Mouse (Mus musculus) liver, embryonic 12.5 days (tissue): ENCODE data around the gene Cdkn1a. TPM values are rescaled to one million over a fixed set of nuclear protein-coding genes. Genes with fewer than 3 reads are reported as not detected.
A peak's percentile ranks its signal among the peaks of the same experiment; 100 is the strongest.

Experiments used
- ATAC-seq: fragments of 200-750 bp; cut with Nextera tagmentation; 2 replicates; pipeline ENCODE4 v1.8.0; 2017; ENCODE audit warnings: moderate number of reproducible peaks, mild to moderate bottlenecking, moderate library complexity
- H3K27ac ChIP-seq: fragments of 300-500 bp; sonication (generic); 2 replicates; pipeline ENCODE4 v1.5.1; 2016; ENCODE audit warnings: mild to moderate bottlenecking
- H3K27me3 ChIP-seq: fragments of 300-500 bp; sonication (generic); replicated peaks from 2 replicates; pipeline ENCODE4 v1.6.1; 2016; ENCODE audit warnings: mild to moderate bottlenecking, moderate library complexity
- H3K36me3 ChIP-seq: fragments of 300-500 bp; sonication (generic); 2 replicates; pipeline ENCODE4 v1.6.1; 2016; ENCODE audit warnings: mild to moderate bottlenecking, moderate library complexity
- H3K4me1 ChIP-seq: fragments of 300-500 bp; sonication (generic); 2 replicates; pipeline ENCODE4 v1.6.1; 2016
- H3K4me2 ChIP-seq: fragments of 300-500 bp; sonication (generic); 2 replicates; pipeline ENCODE4 v1.6.1; 2016; ENCODE audit warnings: mild to moderate bottlenecking, moderate library complexity
- H3K4me3 ChIP-seq: fragments of 300-500 bp; sonication (generic); 2 replicates; pipeline ENCODE4 v1.5.1; 2016; ENCODE audit warnings: mild to moderate bottlenecking, moderate library complexity
- H3K9ac ChIP-seq: fragments of 300-500 bp; sonication (generic); 2 replicates; pipeline ENCODE4 v1.6.1; 2016; ENCODE audit warnings: mild to moderate bottlenecking, moderate library complexity
- H3K9me3 ChIP-seq: fragments of 300-500 bp; sonication (generic); replicated peaks from 2 replicates; pipeline ENCODE4 v1.6.1; 2016; ENCODE audit warnings: mild to moderate bottlenecking, moderate library complexity
- WGBS: fragments of 180-500 bp; shearing (Covaris S2); methylation state at CpG from one replicate; pipeline ENCODE4 v1.1.7; 2016; ENCODE audit not compliant: insufficient replicate concordance; 5-methylcytosine and 5-hydroxymethylcytosine counted together
- polyA plus RNA-seq: library from polyadenylated mRNA; unstranded; fragments of >200 nt; fragmentation: Nextera tagmentation; extraction: Ambion mirVana; gene quantifications from 2 replicates; pipeline ENCODE4 v1.2.1, GENCODE M21; 2016

Gene Cdkn1a
- polyA plus RNA-seq, 1 experiment from 2014 or later = 8.3 TPM

- Histone ChIP-seq H3K4me1 (0 out of 2 replicates have a peak, but pooled peaks cover 3% of the 10 kb centered on the region), H3K27me3 (peaks cover 55% of the 10 kb centered on the region), H3K27ac (no peak overlapping the region), H3K4me3 (no peak overlapping the region), H3K9ac (no peak overlapping the region), H3K4me2 (no peak overlapping the region), H3K9me3 (no peaks in the 10 kb centered on the region), H3K36me3 (no peaks in the 10 kb centered on the region)
- WGBS = 43% methylated on average over 5 of the region's 5 CpGs
- ATAC-seq = no peak
Measured at GRCm38 (mm10) chr17:29073313-29073712, 17.5 kb upstream of the Cdkn1a start.

DNA sequence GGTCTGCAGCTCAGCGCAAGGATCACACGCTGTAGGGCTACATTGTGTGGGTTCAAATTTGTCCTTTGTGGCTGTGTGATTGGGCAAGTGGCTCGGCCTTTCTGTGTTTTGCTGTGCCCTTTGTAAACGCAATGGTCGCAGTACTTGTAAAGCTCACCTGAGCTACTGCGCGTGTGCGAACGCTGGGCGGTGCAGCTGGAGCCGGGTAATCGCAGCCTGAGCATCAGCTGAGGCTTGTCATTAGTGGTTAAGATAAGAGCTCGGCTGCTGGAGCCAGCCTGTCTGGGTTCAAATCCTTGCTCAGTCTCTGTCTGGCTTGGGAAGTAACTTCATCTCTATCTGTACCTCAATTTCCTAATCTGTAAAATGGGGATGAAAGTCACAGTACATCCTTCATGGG is 16.7 kb upstream of the Cdkn1a start:
- Histone ChIP-seq H3K9ac (no peak overlapping the region), H3K36me3 (no peaks in the 10 kb centered on the region), H3K4me2 (no peak overlapping the region), H3K4me3 (no peak overlapping the region), H3K4me1 (peaks cover 7% of the 10 kb centered on the region), H3K27ac (no peak overlapping the region), H3K27me3 (peaks cover 63% of the 10 kb centered on the region), H3K9me3 (no peaks in the 10 kb centered on the region)
- WGBS = 48% methylated on average over 13 of the region's 13 CpGs
- ATAC-seq = no peak

DNA sequence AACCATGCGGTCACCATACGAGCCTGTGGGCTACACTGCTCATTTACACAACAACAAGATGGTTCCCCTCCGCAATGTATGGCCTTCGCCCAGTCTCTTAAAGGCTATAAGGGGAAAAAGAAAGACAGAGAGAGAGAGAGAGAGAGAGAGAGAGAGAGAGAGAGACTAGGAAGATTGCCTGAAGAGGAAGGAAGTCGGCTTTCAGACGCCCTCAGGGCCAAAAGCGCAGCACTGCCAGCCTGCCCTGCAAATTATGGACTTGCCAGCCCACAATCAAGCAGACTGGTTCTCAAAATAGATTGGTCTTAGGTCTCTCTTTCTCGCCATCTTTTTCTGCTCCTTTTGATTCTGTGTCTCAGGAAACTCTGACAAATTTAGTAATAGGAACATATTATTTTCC is 14.5 kb upstream of the Cdkn1a start:
- H3K4me1 ChIP-seq = peaks cover 23% of the 10 kb centered on the region

GRCm38 (mm10) chr17:29077786-29078509 is 12.8 kb upstream of the Cdkn1a start:
- WGBS = 15% methylated on average over 14 of the region's 14 CpGs
- H3K27me3 ChIP-seq = peaks cover 87% of the 10 kb centered on the region
- no peak overlapping the region for H3K27ac ChIP-seq

More for the DNA sequence above, 14.5 kb upstream of the Cdkn1a start:
- Histone ChIP-seq H3K4me3 (no peak overlapping the region), H3K9me3 (no peaks in the 10 kb centered on the region), H3K27ac (no peak overlapping the region), H3K9ac (no peak overlapping the region), H3K27me3 (peaks cover 83% of the 10 kb centered on the region), H3K36me3 (no peaks in the 10 kb centered on the region), H3K4me2 (no peak overlapping the region)
- ATAC-seq = no peak
- 51% methylated on average over 8 of the region's 8 CpGs for WGBS

DNA sequence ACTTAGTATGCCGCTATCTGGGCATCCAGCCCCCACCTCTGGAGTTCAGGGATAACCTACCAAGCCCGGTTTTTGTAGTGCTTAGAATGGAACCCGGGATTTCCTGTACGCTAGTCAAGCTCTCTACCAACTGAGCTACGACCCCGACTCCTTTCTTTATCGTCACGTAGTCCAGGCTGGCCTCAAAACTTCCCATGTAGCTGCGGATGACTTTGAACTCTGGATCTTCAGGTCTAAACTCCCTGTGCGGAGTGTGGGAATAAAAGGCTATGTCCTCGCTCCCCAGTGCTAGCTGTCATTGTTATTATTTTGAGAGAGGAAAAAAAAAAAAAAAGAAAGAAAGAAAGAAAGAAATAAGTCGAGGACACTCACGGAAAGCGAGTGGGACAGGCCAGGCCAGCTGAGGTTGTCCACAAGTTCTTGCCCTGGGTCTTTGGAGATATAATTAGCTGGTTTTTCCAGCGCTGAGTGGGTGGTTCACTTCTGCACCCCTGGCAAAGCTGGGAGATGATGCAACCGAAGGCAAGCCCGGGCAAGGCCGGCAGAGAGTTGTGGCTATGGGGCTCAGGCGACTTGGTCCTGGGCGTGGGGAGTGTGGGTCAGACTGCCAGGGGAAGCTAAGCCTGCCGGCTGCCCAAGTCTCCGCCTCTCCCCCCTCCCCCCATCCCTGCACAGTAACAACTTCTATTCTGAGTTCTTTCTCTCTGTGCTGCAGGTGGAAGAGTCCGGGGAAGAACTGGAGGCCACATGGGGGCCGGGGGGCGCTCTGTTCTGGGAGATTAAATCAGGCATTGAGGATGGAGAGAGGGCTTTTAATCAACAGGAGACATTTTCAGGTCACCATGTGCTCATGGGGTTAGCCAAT is 12.0 kb upstream of the Cdkn1a start:
- Histone ChIP-seq H3K4me3 (peak overlapping the region; percentile 35), H3K4me1 (peaks cover 35% of the 10 kb centered on the region), H3K9me3 (no peaks in the 10 kb centered on the region), H3K36me3 (no peaks in the 10 kb centered on the region), H3K27me3 (peaks cover 79% of the 10 kb centered on the region), H3K27ac (no peak overlapping the region), H3K9ac (no peak overlapping the region), H3K4me2 (peak overlapping the region; percentile 54)
- ATAC-seq = no peak
- 6% methylated on average over 25 of the region's 25 CpGs for WGBS

More at GRCm38 (mm10) chr17:29077786-29078509, 12.8 kb upstream of the Cdkn1a start:
- H3K4me2 ChIP-seq = peak overlapping the region; percentile 54
- H3K4me3 ChIP-seq = peak overlapping the region; percentile 35
- H3K9ac ChIP-seq = no peak overlapping the region
- H3K4me1 ChIP-seq = peaks cover 35% of the 10 kb centered on the region
- H3K9me3 ChIP-seq = no peaks in the 10 kb centered on the region
- no peaks in the 10 kb centered on the region for H3K36me3 ChIP-seq
- ATAC-seq = no peak

DNA sequence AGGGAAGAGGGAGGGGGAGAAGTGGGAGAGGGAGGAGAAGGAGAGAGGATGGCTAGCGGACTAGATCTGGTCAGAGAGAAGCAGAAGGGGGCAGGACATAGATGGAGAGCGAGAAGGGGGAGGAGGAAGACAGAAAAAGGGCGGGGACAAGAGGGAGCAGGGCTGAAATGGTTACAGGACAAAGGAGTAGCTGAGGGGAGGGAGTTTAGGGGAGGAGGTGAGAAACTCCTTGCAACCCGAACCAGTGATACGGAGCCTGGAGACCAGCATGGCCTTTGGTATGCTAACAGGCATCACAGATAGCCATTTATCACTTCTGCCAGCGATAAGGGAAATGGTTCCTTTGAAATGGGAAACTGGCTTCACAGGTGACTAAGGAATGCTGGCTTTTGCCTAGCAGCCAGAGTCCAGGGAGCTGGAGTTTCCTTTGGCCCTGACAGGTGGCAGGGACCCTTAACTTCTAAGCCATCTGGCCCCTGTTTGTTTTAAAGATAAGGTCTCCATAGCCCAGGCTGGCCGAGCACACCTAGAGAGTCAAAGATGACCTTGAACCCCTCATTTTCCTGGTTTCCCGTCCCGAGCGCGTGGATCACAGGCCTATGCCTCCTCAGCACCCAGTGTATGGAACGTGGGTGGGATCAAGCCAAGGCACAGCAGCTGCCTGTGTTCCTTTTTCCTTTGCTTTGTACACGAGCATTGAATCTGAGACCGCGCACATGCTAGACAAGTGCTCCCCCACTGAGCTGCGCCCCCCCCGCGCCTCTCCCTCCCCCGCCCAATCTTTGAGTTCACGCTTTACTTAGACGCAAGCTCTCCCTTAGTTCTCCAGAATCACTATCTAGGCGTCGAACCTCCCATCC is 9.8 kb upstream of the Cdkn1a start:
- ATAC-seq = no peak
- Histone ChIP-seq H3K4me1 (peaks cover 35% of the 10 kb centered on the region), H3K9ac (peak overlapping the region; percentile 35; the same call in 1 of the 2 replicates), H3K9me3 (no peaks in the 10 kb centered on the region), H3K27ac (0 out of 2 replicates have a peak overlapping the region, but pooled peaks have one; percentile 22), H3K4me3 (peak overlapping the region; percentile 31; the same call in 1 of the 2 replicates), H3K36me3 (no peaks in the 10 kb centered on the region), H3K27me3 (peaks cover 63% of the 10 kb centered on the region), H3K4me2 (peak overlapping the region; percentile 59)
- WGBS = 8% methylated on average over 22 of the region's 23 CpGs

GRCm38 (mm10) chr17:29081618-29082381 is 9.0 kb upstream of the Cdkn1a start:
- Histone ChIP-seq H3K4me2 (peak overlapping the region; percentile 59), H3K36me3 (no peaks in the 10 kb centered on the region), H3K27ac (0 out of 2 replicates have a peak overlapping the region, but pooled peaks have one; percentile 22), H3K9ac (peak overlapping the region; percentile 35; the same call in 1 of the 2 replicates), H3K27me3 (peaks cover 58% of the 10 kb centered on the region), H3K4me1 (peaks cover 35% of the 10 kb centered on the region), H3K4me3 (peak overlapping the region; percentile 31), H3K9me3 (no peaks in the 10 kb centered on the region)
- no peak for ATAC-seq
- 5% methylated on average over 21 of the region's 21 CpGs for WGBS

DNA sequence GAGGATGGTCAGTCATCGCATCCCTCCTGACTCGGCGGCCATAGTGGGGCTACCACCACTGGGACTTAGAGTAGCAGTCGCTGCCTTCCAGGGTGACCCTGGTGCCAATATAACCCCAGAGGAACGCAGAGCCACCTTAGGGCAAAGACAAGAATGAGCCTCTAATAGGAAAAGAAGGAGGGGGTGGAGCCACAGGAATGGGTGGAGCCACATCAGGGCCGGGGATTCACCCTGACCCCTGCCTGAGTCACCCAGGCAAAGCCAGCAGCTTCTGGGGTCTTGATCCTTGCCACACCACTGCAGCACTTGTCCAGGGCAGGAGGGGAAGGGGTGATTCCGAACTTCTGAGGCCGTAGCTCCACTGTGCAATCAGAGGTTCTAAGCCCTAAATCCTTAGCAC is 7.2 kb upstream of the Cdkn1a start:
- Histone ChIP-seq H3K27me3 (peaks cover 42% of the 10 kb centered on the region), H3K4me3 (no peak overlapping the region), H3K9me3 (no peaks in the 10 kb centered on the region), H3K4me2 (no peak overlapping the region), H3K9ac (no peak overlapping the region), H3K36me3 (no peaks in the 10 kb centered on the region), H3K27ac (no peak overlapping the region), H3K4me1 (peaks cover 32% of the 10 kb centered on the region)
- no peak for ATAC-seq
- WGBS = 78% methylated on average over 8 of the region's 8 CpGs

- no peak overlapping the region for H3K27ac ChIP-seq
- H3K4me2 ChIP-seq = no peak overlapping the region
- WGBS = 78% methylated on average over 7 of the region's 7 CpGs
- peaks cover 23% of the 10 kb centered on the region for H3K4me1 ChIP-seq
- no peak overlapping the region for H3K4me3 ChIP-seq
- no peaks in the 10 kb centered on the region for H3K36me3 ChIP-seq
- peaks cover 31% of the 10 kb centered on the region for H3K27me3 ChIP-seq
- H3K9me3 ChIP-seq = no peaks in the 10 kb centered on the region
- no peak overlapping the region for H3K9ac ChIP-seq
- ATAC-seq = no peak
Measured at GRCm38 (mm10) chr17:29084656-29085055, 6.1 kb upstream of the Cdkn1a start.

- no peak for ATAC-seq
- Histone ChIP-seq H3K4me3 (no peak overlapping the region), H3K9me3 (no peaks in the 10 kb centered on the region), H3K4me2 (no peak overlapping the region), H3K4me1 (peaks cover 22% of the 10 kb centered on the region), H3K36me3 (no peaks in the 10 kb centered on the region), H3K27me3 (peaks cover 26% of the 10 kb centered on the region), H3K9ac (no peak overlapping the region), H3K27ac (no peak overlapping the region)
- 67% methylated on average over 10 of the region's 10 CpGs for WGBS
Measured at GRCm38 (mm10) chr17:29085266-29085665, 5.5 kb upstream of the Cdkn1a start.

DNA sequence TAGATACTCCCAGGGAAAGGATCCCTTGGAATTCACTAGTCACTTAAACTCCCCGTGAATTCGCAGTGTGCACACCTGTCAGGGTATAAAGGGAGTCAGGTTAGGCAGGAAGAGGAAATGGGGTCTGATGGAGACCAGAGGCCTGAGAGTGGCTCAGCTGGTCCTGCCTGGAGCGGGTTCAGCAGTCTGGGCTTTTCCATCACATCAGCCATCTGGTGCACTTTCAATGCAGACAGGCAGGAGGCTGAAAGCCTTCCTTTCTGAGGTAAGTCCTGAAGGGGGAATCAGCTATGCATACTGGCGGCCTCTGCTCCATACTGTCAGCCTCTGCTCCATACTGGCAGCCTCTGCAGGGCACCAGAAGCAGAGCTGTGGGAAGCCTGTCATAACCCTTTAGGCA is 3.9 kb upstream of the Cdkn1a start:
- H3K36me3 ChIP-seq = no peaks in the 10 kb centered on the region
- no peak overlapping the region for H3K4me2 ChIP-seq
- H3K4me3 ChIP-seq = no peak overlapping the region
- peaks cover 6% of the 10 kb centered on the region for H3K4me1 ChIP-seq
- no peak overlapping the region for H3K27ac ChIP-seq
- 63% methylated on average over 4 of the region's 4 CpGs for WGBS
- H3K27me3 ChIP-seq = peaks cover 17% of the 10 kb centered on the region
- no peak overlapping the region for H3K9ac ChIP-seq
- ATAC-seq = no peak
- no peaks in the 10 kb centered on the region for H3K9me3 ChIP-seq
